Mouse (Mus musculus) kidney, adult 8-10 months (tissue): ENCODE results near the gene Thop1.
"Not testable (repeated sequence)": the region's sequence is repeated elsewhere in the genome, so short reads cannot be mapped to it uniquely, and the experiment has no call there.

ENCODE experiments used
- DNase-seq, 2 experiments: peaks; one replicate each; pipeline ENCODE4 v3.0.0; 2022

Thop1 gene

DNA sequence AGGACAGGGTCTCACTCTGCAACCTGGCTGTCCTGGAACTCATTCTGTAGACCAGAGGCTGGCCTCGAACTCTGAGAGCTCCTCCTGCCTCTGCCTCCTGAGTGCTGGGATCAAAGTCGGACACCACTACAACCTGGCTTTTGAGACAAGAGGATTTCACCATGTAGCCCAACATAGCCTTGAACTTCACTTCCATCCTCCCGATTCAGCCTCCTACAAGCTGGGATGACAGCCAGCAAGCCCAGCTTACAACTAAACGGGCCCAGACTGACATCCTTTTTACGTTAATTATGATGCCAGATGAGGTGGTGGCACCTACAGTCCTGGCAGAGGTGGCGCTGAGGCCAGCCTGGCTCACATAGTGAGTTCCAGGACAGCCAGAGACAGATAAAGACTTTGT lies 10.9 kb upstream of the Thop1 start:
- DNase-seq, result no peak

DNA sequence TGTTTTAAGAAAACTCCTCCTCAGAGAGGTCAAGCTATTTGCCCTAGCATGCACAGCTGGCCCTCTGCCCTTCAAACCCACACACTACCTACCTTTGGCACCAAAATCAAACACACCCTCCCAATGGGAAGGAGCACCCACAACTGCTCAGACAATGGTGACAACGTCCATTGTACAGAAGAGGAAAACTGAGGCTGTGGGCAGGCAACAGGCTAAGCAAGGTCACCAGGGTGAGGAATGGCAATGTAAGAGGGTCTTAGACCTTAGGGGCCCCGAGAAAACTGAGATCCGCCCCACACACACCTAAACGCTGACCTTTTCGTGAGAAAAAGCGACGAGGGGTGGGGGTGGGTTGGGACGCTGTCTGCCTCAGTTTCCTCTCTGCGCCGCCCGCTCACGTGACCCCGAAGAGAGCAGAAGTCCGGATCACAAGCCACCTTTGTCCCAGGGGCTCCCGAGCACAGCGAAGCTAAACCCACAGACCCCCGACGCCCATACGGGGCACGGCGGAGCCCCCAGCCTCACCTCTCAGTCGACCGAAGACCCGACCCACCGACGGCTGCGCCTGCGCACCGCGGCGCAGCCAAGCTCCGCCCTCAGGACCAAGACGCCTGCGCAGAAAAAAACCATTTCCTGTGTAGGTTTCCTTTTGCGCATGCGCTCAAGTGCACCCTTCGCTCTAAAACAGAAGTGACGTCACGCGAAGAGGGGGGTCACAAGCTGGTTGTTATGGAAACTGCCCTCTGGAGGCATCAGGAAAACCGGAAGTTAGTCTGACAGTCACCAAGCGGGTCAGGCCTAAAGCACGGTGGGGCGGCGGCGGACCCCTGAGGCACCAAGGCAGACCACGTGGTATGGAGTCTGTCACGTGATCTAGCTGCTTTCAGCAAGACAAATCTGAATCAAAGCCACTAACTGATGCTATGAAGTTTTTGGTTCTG lies 10.0 kb upstream of the Thop1 start, which contains the start of gene Sgta:
Sgta (minus strand) TSS at position 579 of the 941 bp plus-strand sequence.
- DNase-seq, result peak; percentile 100

DNA sequence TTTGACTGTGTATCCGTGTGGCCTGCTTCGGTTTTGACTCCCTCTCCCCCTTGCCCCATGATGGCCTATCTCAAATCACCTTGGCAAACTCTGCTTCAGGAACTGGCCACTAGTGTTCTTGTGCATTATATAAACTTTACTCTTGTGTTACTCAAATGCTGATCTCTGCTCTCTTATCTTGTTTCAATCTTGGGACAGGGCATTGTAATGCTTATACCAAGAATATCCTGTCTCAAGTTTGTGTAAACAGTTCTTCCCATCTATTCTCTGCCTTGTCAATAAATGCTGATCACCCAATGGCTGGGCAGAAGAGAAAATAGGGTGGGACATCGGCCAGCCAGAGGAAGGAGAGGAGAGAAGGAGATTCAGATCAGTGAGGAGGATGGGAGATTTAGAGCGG lies 7.1 kb upstream of the Thop1 start:
- DNase-seq, result no peak

DNA sequence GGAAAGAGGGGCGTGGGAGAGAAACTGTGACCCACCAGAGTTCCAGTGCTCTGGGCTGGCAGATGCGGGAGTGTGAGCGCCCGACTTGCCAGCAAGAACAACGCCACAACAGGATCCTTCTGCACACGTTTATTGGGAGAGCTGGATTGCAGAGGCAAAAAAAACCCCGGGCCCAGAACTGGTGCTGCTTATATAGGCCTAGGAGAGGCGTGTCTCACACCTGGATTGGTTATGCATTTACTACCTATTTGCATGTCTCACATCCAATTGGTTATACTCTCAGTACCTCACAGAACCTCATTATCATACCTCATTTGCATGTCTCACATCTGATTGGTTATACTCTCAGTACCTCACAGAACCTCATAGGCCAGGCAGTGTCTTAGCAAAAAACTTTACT lies 5.3 kb upstream of the Thop1 start:
- DNase-seq, result not testable (repeated sequence)

DNA sequence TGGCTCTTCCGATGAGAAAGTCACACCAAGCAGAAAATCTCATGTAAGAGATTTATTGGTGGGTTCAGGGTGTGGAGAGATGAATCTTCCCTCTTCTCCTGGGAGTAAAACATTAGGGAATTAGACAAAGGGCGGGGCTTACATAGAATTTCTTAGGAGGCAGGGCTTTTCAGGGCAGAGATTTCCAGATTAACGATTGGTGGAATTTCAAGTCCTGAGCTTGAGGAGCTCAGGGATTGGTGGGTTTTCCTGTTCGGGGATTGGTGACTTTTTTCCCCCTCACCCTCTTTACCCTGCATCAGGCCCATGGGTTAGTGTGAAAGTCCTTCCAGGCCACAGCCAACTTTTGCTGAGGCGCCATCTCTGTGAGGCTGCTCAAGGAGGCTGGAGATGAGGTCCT lies 1.1 kb upstream of the Thop1 start:
- DNase-seq, result no peak

DNA sequence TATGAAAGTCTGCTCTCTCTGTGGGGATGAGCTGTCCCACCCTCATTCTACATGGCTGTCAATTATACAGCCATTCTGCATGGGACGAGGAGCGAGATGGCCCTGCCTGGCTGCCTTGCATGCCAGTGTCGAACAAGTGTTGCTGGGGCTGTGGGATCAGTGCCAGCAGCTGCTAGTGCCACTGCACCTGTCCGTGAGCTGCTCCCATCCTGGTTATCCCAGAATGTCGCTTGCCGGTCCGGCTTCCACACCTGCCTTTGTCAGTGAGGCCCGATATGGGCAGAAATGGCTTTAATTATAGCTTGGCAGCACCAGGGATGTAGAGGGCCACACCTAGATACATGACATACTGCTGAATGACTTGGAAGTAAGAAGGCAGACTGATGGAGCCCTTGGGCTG lies 2.5 kb downstream of the Thop1 start:
- DNase-seq, result no peak

DNA sequence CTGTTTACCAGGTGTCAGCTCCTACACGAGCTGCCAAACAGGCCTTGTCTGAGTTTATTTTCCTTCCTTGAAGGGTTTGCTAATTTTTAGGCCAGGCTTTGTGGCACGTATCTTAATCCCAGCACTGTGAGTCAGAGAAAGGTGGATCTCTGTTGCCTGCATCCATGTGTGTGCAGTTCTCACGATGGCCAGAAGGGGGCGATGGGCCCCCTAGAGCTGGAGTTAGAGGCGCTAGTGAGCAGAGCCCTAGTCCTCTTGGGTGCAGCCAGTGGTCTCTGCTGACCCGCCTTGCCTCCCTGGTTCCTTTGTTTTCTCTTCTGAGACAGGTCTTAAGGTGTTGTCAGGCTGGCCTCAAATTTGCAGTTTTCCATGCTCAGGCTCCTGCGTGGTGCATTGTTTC lies 3.6 kb downstream of the Thop1 start:
- no peak for DNase-seq

DNA sequence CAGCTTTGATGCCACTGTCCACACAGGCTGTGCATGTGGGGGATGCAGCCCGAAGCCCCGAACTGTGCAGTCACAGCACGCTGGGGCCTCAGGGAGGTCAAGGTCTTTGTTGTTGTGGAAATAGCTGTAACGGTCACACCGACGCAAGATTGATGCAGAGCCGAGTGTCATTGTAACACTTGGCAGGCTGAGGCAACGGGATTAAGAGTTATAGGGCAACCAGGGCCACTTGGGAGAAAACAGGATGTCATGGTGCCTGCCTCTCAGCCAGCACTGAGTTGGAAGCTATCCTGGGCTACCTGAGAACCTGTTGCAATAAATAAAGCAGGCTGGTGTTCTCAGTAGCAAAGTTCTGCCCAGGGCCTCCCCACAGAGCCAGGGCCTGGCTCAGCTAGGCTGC lies 5.9 kb downstream of the Thop1 start:
- no peak for DNase-seq

DNA sequence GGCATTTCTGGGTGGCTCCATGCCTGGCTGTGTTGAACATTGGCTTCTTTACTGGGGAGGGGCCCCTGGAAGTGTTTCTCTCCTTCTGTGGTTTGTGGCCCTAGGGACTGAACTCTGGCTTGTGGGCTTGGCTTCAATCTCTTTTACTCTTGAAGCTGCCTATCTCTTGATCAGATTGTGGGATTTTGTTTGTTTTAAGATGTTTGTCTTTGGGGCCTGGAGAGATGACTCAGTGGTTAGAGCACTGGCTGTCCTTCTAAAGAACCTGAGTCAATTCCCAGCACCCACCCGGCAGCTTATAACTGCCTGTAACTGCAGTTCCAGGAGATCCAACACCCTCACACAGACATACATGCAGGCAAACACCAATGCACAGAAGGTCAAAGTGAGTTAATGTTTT lies 6.5 kb downstream of the Thop1 start:
- no peak for DNase-seq

DNA sequence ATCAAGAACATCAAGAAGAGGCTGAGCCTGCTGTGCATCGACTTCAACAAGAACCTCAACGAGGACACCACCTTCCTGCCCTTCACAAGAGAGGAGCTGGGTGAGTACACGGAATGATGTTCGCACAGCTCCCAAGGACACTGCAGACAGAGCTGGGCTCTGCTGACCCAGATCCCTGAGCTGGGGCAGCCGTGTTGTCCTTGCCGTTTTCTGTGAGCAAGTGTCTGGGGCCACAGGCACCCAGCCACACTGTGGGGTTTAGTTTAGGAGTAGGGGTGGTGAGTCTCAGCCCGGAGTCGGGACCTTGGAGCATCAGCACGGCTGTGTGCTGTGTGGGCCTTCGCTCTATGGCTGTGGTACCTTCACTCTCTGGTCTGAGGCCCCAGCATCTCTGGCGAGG lies 8.1 kb downstream of the Thop1 start:
- DNase-seq, result no peak

DNA sequence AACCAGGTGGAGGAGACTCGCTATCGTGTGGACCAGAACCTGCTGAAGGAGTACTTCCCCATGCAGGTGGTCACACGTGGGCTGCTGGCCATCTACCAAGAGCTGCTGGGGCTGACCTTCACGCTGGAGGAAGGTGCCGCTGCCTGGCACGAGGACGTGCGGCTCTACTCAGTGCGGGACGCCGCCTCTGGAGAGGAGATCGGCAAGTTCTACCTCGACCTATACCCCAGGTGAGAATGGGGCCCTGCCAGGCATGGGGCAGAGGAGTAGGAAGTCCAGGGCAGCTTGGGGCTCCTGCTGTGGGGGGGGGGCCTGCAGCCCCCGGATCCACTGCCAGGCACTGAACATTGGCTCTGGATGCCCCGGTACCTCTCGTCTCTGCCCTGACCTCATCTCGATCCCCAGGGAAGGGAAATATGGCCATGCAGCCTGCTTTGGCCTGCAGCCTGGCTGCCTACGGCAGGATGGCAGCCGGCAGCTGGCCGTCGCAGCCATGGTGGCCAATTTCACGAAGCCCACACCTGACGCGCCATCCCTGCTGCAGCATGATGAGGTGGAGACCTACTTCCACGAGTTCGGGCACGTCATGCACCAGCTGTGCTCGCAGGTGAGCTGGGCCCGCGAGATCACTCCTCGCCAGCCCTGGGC lies 10.3 kb downstream of the Thop1 start:
- DNase-seq, result no peak

DNA sequence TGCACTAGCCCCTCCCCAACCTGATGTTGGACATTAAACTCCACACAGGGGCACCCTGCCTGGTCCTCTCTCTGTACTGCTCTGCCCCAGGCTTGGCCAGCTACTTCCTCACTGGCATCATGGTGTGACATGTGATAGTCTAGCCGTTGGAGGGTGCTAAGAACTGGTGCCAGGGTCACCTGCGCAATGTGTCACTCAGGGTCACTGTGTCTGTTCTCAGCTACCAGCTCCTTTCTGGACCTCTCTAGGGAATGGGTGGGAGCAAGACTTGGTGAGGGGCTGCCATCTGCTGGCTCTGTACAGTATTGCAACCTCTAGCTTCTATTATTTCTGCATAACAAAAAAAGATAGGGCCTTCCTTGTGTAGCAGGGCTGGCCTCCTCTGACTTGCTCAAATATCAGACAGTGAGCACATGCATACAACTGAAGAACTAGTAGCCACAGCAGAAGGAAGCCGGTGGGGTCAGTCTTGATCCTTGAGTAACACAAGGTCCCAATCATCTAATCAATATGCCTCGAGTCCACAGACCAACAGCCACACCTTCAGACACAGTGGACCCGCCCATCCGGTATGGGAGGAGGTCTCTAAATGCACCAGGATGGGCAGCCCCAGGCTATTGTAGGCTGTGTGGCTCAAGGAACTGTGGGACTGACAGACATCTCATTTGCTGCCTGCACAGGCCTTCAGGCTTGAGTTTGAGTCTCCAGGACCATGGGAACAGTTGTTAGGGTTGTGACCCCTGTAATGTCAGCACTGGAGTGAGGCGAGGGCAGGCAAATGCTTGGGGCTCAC lies 12.5 kb downstream of the Thop1 start:
- DNase-seq, result peak; percentile 61 to 83

DNA sequence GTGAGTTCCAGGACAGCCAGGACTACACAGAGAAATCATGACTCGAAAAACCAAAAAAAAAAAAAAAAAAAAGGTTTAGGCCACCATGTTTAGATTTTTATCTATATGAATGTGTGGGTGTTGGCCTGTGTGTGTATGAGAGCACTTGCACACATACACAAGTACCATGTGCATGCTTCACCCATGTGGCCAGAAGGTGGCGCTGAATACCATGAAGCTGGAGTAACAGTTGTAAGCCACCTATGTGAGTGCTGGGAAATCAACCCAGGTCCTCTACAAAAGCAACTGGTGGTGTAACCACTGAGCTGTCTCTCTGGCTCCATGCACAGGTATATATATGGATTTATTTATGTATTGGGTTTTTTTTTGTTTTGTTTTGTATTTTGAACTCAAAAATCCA lies 17.2 kb downstream of the Thop1 start:
- DNase-seq, result peak in 1 of 2 experiments; percentile 42

DNA sequence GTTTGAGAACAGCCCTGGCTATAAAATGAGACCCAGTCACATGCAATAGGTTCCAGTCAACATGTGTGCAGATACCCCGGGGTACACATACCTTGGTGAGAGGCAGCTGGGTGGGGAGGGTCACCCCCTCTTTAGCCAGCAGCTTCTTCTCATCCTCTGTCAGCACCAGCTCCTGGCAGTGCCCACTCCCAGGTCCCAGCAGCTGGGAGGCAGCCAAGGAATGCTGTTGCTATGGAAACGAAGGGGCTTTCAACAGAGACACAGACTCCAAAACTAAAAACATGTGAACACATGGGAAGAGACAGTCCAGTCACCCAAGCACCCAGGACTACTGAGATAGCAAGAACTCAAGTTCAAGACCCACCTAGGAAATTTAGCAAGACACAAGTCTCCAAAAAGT lies 19.4 kb downstream of the Thop1 start:
- no peak for DNase-seq

DNA sequence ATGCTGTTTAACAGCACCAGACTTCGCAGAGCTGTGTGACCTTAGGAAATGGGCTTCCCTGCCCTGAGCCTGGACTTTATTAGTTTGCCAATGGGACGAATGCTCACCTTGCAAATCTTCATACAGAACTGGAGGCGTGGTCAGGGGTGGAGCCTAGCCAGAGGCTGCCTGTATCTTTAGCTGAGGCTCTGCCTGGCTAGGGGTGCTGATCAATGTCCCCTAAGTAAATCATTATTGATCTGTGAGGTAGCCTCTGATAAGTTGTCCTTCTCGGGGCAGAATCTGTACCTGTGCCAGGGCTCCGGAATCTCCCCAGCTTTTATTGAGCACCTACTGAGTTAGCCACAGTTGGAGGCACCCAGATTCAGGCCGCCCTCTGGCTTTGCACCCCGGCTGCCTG lies 20.8 kb downstream of the Thop1 start:
- no peak for DNase-seq

DNA sequence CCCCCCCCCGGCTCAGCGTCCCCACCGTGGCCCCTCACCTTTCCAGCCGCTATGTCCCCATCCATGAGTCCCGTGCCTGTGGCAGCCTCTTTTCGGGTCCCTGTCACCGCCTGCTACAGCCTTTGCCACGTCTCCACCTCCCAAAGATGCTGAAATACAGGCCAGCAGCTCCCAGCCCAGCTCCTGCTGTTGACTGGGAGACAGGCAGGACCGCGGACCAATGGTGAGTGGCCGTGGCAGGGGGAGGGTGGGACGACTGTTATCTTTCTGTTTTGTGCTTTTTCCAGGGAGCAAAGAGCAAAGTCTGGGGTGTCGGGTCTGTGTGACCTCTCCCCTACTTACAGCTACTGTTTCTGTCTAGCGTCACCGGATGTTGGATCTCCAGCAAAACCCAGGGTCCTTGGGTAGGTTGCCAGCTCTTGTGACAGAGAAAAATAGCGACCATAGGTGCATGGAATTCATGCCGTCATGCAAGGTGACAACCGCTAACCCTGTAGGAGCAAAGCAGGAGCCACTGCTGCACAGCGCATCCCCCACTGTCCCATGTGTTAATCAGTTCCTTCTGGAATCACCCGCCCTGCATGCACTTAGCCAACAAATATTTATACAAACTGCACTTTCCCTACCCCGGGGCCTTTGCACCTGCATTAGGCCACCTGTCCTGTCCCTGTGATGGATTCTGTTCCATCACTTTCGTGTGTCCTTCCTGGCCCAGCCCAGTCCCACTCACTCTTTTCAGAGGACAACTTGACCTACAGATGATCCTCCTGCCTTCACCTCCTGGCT lies 22.8 kb downstream of the Thop1 start:
- DNase-seq, result peak; percentile 82

DNA sequence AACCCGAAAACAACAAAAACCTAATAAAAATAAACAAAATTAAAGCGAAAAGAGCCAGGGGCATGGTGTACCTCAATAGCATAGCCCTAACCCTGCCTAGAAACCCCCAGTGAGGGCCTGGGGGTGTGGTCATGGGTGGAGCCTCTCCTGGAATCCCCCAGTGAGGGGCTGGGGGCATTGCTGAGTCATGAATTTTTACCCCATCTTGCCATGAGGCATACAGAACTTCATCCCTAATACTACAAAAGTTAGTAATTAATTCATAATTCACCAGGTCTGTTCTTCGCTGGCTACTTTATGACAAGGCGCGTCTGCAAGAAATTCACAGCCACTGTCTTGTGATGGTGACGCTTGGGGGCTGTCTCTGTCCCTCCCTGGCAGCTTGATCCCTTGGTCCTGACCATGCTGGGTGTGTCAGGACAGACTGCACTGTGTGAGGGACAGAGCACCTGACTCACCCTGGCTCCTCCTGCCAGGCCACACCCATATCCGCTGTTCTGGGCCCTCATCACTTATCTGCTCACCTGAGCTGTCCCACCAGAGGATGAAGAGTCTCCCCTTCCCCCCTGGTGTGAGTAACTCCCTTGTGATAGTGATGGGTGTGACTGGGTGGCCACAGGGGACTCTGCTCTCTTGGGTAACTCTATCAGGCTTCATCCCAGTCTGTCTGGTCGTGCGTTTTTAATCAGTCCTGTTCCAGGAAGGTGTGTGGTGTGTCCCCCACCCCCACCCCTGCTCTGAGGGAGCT lies 25.3 kb downstream of the Thop1 start:
- DNase-seq, result no peak

DNA sequence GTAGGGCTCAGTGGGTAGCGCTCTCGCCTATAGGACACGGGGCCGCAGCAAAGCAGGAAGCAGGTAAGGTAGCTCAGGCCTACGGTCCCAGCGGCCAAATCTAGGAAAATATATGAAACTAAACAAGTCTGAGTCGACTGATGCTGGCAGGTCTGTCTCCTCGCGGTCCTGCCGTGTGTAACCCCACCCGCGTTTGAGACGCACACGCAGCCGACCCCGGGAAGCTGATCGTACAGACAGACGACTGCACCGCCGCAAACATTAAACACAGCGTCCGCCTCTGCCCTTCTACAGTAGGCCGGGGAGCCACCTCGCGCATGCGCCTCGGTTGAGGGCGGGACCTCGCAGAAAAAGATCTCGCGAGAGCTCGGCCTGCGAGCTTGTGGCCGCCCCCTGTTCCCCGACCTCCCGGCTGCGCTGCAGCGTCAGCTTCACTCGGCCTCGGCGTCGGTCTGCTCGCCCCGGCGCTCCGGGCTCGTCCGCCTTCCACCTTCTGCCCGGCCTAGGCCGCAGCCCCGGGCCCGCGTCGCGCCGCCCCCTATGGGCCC lies 35.8 kb downstream of the Thop1 start, which contains the start of gene Map2k2:
Map2k2 (plus strand) TSS at position 351 of the 548 bp plus-strand sequence.
- DNase-seq, result peak; percentile 96 to 97

DNA sequence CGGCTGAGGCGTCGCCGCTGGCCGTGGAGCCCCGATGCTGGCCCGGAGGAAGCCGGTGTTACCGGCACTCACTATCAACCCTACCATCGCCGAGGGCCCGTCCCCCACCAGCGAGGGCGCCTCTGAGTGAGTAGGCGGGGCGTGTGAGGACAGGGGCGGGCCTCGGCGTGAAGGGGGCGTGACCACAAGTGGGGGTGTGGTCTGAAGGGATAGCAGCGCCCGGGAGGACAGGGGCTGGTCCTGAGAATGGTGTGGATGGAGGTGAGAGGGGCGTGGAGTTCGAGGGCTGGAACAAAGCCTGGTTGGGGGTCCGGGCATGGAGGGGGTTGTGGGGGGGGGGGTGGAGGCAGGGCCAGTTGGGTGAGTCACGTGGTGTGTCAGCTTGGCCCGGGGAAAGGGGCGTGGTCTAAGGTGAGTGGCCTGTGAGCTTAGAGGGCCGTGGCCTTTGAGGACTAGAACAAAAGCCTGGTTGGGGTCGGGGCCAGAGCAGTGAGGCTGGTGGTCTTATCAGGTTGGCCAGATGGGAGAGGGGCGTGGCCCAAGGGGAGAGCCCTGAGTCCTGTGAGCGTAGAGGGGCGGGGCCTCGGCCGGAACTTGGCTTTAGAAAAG lies 36.4 kb downstream of the Thop1 start:
- peak; percentile 82 to 89 for DNase-seq

DNA sequence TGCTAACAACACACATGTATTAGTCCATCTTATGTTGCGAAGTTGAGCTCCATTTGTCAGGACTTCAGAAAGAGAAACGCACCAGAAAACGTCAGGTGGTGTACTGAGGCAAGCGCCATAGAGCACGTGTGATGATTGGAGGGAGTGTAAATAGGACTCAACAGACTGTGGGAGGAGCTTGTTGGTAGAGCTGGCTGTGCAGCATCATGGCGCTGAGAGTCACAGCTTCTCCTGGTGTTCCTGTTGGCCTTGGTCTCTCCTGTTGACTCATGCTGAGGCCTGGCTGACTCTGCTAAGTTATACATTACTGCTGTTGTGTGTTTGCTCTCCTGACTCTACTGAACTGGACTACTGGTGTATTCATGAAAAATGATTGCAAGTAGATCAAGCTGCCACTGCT lies 43.1 kb downstream of the Thop1 start:
- no peak for DNase-seq

DNA sequence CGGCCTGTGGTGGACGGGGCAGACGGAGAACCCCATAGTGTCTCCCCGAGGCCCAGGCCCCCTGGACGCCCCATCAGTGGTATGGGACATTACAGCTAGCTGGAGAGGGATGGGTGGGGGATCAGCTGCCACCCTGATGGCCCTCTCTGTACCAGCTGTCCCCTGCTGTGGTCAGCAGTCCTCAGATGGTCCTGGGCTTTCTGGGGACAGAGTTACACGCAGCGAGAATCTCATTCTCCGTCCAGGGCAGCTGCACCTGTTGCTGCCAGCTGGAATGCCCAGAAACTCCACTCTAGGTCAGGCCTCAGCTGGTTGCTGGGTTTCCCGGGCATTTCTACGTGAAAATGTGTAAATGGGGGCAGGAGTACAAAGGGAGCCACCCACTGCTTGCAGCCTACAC lies 49.8 kb downstream of the Thop1 start:
- DNase-seq, result no peak
